Mouse (Mus musculus) cerebellum, adult 2 months (tissue): Measurements from ENCODE around the gene Ddc. TPM values are rescaled to one million over a fixed set of nuclear protein-coding genes. Genes with fewer than 3 reads are reported as not detected.

Experiments used
- DNase-seq, 2 experiments: peaks; one replicate each; pipeline ENCODE4 v3.0.0; 2021
- H3K27ac ChIP-seq: fragments of 200-500 bp; 2 replicates; pipeline ENCODE4 v1.5.1; 2012; ENCODE audit warnings: low read length, control low read depth, inconsistent platforms; ENCODE audit not compliant: insufficient read depth
- H3K27me3 ChIP-seq: fragments of 200-500 bp; 2 replicates; pipeline ENCODE4 v1.6.1; 2012; ENCODE audit warnings: inconsistent platforms, mild to moderate bottlenecking, low read length, moderate library complexity; ENCODE audit not compliant: control insufficient read depth, insufficient read depth
- H3K4me1 ChIP-seq: fragments of 200-500 bp; 2 replicates; pipeline ENCODE4 v1.6.1; 2011; ENCODE audit warnings: low read length; ENCODE audit not compliant: control insufficient read depth, insufficient read depth
- H3K4me3 ChIP-seq: fragments of 200-500 bp; replicated peaks from 2 replicates; pipeline ENCODE3; 2011; ENCODE audit warnings: mild to moderate bottlenecking, low read depth, low read length, control low read depth; ENCODE audit not compliant: insufficient read depth
- CTCF ChIP-seq: fragments of 200-500 bp; IDR thresholded peaks from 2 replicates; pipeline ENCODE4 v1.5.1; 2011; ENCODE audit warnings: low read depth, mild to moderate bottlenecking, control low read depth, low read length, moderate library complexity, borderline replicate concordance; ENCODE audit not compliant: insufficient read depth
- POLR2A ChIP-seq: fragments of 200-500 bp; IDR thresholded peaks from 2 replicates; pipeline ENCODE4 v1.6.1; 2011; ENCODE audit warnings: low read length, control low read depth, borderline replicate concordance; ENCODE audit not compliant: insufficient read depth
- WGBS: fragments of 180-500 bp; shearing (Covaris S2); methylation state at CpG from one replicate; pipeline ENCODE4 v1.1.7; 2018; 5-methylcytosine and 5-hydroxymethylcytosine counted together
- polyA plus RNA-seq: library from polyadenylated mRNA; depleted of rRNA; stranded (reverse); fragments of >200 nt; gene quantifications from 2 replicates; pipeline ENCODE4 v1.2.3, GENCODE M21; 2012

Gene Ddc
- polyA plus RNA-seq, 1 experiment, result 13.1 TPM

DNA sequence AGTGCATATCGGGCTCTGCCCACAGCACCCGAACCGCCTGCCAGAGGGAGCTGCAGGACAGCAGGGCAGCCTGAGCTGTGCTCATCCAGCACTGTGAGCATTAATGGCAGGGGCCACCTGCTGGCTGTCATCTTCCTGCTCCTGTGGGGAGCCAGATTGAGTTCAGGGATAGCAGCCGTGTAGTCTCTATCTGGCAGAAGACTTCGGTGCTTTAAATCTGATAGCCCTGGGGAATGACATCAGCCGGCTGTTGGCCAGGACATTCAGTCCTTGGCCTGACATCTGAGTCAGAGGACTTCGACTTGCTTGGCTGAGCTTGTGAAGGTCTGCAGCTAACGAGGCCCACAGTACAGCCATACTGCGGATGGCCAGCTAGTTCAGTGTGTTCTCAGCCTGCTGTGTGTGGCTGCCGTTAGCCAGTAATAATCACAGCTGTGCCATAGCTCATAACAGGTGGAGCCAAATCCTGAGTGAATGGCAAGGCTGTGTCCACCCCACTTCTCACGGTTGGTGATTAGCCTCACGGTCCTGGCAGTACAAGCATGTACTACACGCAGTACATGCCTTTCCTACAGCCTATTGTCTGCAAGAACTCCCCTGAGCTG lies 53.5 kb downstream of the Ddc start:
- Histone ChIP-seq H3K4me3 (no peak overlapping the region), H3K4me1 (peaks cover 10% of the 10 kb centered on the region), H3K27ac (no peak overlapping the region), H3K27me3 (no peaks in the 10 kb centered on the region)
- TF ChIP-seq CTCF, result peak; percentile 33; the same call in 1 of the 2 replicates
- TF ChIP-seq POLR2A, result no peak
- WGBS, result 13% methylated on average over 13 of the region's 13 CpGs
- DNase-seq, result peak; percentile 50 to 76

DNA sequence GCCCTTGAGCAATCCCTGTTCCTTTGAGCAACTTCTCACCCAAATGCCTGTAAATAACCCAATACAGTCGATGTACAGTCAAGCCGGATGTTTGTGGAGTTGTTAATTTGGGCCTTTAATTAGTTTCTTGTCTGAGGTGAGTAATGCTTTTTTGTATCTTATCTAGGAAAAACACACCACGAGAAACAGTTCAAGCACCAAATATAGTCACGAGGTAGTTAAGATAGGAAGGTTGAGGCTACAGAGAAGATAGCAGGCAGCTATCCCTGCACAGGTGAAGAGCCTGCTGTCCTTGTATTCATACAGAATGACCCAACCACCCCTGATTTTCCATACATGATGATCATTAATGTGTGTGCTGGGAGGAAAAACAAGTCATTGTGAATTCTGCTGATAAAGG lies 56.4 kb downstream of the Ddc start:
- DNase-seq, result no peak
- 94% methylated on average over 4 of the region's 4 CpGs for WGBS
- Histone ChIP-seq H3K4me1 (peaks cover 10% of the 10 kb centered on the region), H3K27ac (no peak overlapping the region), H3K4me3 (no peak overlapping the region), H3K27me3 (no peaks in the 10 kb centered on the region)
- TF ChIP-seq POLR2A (no peak), CTCF (no peak)

- TF ChIP-seq POLR2A (no peak), CTCF (no peak)
- 95% methylated on average over 2 of the region's 2 CpGs for WGBS
- no peaks in the 10 kb centered on the region for H3K27me3 ChIP-seq
- H3K27ac ChIP-seq, result no peak overlapping the region
- no peak overlapping the region for H3K4me3 ChIP-seq
- peaks cover 10% of the 10 kb centered on the region for H3K4me1 ChIP-seq
- no peak for DNase-seq
These were observed 57.2 kb downstream of the Ddc start for GRCm38 (mm10) chr11:11840746-11841145.

DNA sequence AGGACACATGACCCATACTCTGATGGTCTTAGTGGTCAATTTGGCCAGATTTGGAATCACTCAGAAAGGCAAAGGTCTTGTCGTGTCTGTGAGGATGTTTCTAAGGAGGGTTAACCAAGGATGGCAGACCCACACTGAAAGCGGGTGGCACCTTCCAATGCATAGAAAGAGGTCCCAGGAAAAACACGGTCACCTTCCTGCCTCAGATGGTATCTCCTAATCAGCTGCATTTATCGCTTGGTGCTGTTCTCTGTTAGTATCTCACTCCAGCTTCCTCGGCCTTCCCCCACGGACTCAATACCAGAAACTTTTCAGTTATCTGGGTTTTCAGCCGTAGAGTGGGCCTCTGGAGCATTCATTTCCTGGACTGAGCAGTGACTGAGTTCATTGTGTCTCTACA lies 58.1 kb downstream of the Ddc start:
- WGBS, result 95% methylated on average over 7 of the region's 7 CpGs
- Histone ChIP-seq H3K27me3 (no peaks in the 10 kb centered on the region), H3K4me3 (no peak overlapping the region), H3K27ac (no peak overlapping the region), H3K4me1 (peaks cover 6% of the 10 kb centered on the region)
- TF ChIP-seq POLR2A (no peak), CTCF (no peak)
- no peak for DNase-seq

DNA sequence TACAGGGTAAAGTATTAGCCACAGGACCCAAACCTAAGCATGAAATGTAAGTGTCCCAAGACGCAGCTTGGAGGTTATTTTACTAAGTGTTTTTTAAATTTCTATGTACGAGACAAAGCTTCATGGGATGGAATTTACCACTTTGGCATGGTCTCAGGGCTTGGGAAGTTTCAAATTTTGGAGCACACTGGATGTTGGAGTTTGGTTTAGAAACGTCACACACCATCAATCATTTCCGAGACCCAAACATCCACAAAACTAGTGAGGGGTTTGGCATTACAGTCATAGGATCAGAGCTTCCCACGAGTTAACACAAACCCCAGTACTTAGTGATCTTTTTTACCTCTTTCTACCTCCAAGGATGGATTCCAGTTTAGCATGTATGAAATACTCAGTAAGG lies 60.6 kb downstream of the Ddc start:
- Histone ChIP-seq H3K27me3 (no peaks in the 10 kb centered on the region), H3K4me1 (no peaks in the 10 kb centered on the region), H3K27ac (no peak overlapping the region), H3K4me3 (no peak overlapping the region)
- TF ChIP-seq CTCF (no peak), POLR2A (no peak)
- WGBS, result 95% methylated on average over 5 of the region's 5 CpGs
- DNase-seq, result no peak

GRCm38 (mm10) chr11:11836713-11837370 lies 61.1 kb downstream of the Ddc start:
- WGBS, result 80% methylated on average over 18 of the region's 18 CpGs
- Histone ChIP-seq H3K27me3 (no peaks in the 10 kb centered on the region), H3K27ac (no peak overlapping the region), H3K4me3 (no peak overlapping the region), H3K4me1 (no peaks in the 10 kb centered on the region)
- DNase-seq, result no peak
- TF ChIP-seq CTCF (no peak), POLR2A (no peak)

DNA sequence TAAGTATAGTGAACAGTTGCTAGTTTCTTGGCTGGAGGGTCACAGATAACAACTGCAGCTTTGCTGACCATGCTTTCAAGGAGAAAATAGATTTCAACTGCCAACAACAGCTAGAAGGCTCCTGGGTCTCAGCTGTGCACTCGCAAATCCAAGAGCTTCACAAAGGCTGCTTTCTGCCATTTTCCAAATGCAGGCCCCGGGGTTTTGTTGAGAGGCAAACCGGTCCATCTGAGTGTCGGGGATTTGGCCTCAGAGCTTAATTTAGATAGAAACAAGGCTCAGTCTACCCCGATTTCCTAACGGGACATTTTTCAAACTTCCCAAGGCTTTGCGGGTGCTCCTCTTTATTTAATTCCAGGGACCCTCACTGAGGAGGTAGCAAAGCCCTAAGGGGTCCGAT lies 61.7 kb downstream of the Ddc start:
- TF ChIP-seq POLR2A (no peak), CTCF (no peak)
- 66% methylated on average over 8 of the region's 8 CpGs for WGBS
- Histone ChIP-seq H3K4me3 (no peak overlapping the region), H3K4me1 (no peaks in the 10 kb centered on the region), H3K27ac (no peak overlapping the region), H3K27me3 (no peaks in the 10 kb centered on the region)
- no peak for DNase-seq

- no peak for DNase-seq
- no peak for TF ChIP-seq CTCF
- TF ChIP-seq POLR2A, result no peak
- Histone ChIP-seq H3K27me3 (no peaks in the 10 kb centered on the region), H3K27ac (no peak overlapping the region), H3K4me3 (no peak overlapping the region), H3K4me1 (no peaks in the 10 kb centered on the region)
- 96% methylated on average over 4 of the region's 4 CpGs for WGBS
These were observed 62.2 kb downstream of the Ddc start for GRCm38 (mm10) chr11:11835791-11836190.
